Mouse (Mus musculus) gastrocnemius, postnatal 4 days (tissue): ENCODE data around the gene Evi2a. TPM values are rescaled to one million over a fixed set of nuclear protein-coding genes. Genes with fewer than 3 reads are reported as not detected.

ENCODE experiments used
- DNase-seq, 2 experiments: peaks; one replicate each; pipeline ENCODE4 v3.0.0; 2021 to 2022; ENCODE audit warnings: low spot score in 2 of 2, mixed read lengths in 2 of 2
- long read RNA-seq, 2 experiments: library from polyadenylated mRNA; stranded (forward); transcript quantifications; one replicate each; pipeline ENCODE4 v2.0.0; 2021
- total RNA-seq, 2 experiments: library from RNA; stranded (reverse); gene quantifications; 2 replicates each; pipeline ENCODE4 v1.2.3; 2021

Evi2a gene
- 1 to 10 TPM; 4.7 to 6.0 TPM for total RNA-seq
- long read RNA-seq, experiment 1, partial matches to known transcripts = 0 of 7 reads
- long read RNA-seq, experiment 1, other reads (novel, unspliced or antisense) = 2 of 7 reads
- long read RNA-seq, experiment 2, transcript Evi2a-201 (2 exons, 1,463 nt) = major isoform, 8 of 9 reads
- long read RNA-seq, experiment 2, partial matches to known transcripts = 1 of 9 reads
- long read RNA-seq, experiment 2, other reads (novel, unspliced or antisense) = 0 of 9 reads

GRCm38 (mm10) chr11:79530333-79530761 lies at the start of gene Evi2a, which contains the start of gene Evi2:
Gene Evi2a, minus strand, starts transcription at chr11:79530609.
Gene Evi2, minus strand, starts transcription at chr11:79530589.
- no peak for DNase-seq

GRCm38 (mm10) chr11:79577741-79578140 lies 47.3 kb upstream of the Evi2a start:
- peak; percentile 49 to 74 for DNase-seq

- DNase-seq = no peak
Observed at GRCm38 (mm10) chr11:79575383-79576073, 45.1 kb upstream of the Evi2a start.

GRCm38 (mm10) chr11:79573836-79574235 lies 43.4 kb upstream of the Evi2a start:
- no peak for DNase-seq

GRCm38 (mm10) chr11:79570319-79570718 lies 39.9 kb upstream of the Evi2a start:
- no peak for DNase-seq

GRCm38 (mm10) chr11:79568197-79568911 lies 37.9 kb upstream of the Evi2a start:
- DNase-seq = no peak

GRCm38 (mm10) chr11:79566947-79567346 lies 36.5 kb upstream of the Evi2a start:
- DNase-seq = no peak

GRCm38 (mm10) chr11:79563493-79563892 lies 33.1 kb upstream of the Evi2a start:
- no peak for DNase-seq

- DNase-seq = no peak
Observed at GRCm38 (mm10) chr11:79560536-79560935, 30.1 kb upstream of the Evi2a start.

- no peak for DNase-seq
Observed at GRCm38 (mm10) chr11:79552622-79553021, 22.2 kb upstream of the Evi2a start.

GRCm38 (mm10) chr11:79536293-79536692 lies 5.9 kb upstream of the Evi2a start:
- DNase-seq = no peak

- DNase-seq = no peak
Observed at GRCm38 (mm10) chr11:79535554-79535953, 5.1 kb upstream of the Evi2a start.

- peak; percentile 31 to 69 for DNase-seq
Observed at GRCm38 (mm10) chr11:79533950-79534690, 3.7 kb upstream of the Evi2a start.

- no peak for DNase-seq
Observed at GRCm38 (mm10) chr11:79533311-79533710, 2.9 kb upstream of the Evi2a start.

GRCm38 (mm10) chr11:79531485-79531884 lies 1.1 kb upstream of the Evi2a start:
- DNase-seq = no peak

- DNase-seq = no peak
Observed at GRCm38 (mm10) chr11:79530774-79531173, 365 bp upstream of the Evi2a start.

- DNase-seq = no peak
Observed at GRCm38 (mm10) chr11:79529736-79530135, 673 bp downstream of the Evi2a start.

- DNase-seq = no peak
Observed at GRCm38 (mm10) chr11:79529226-79529625, 1.2 kb downstream of the Evi2a start.

- no peak for DNase-seq
Observed at GRCm38 (mm10) chr11:79528601-79529000, 1.8 kb downstream of the Evi2a start.

GRCm38 (mm10) chr11:79527739-79528384 lies 2.5 kb downstream of the Evi2a start:
- no peak for DNase-seq
